Mouse (Mus musculus) heart, embryonic 10.5 days (tissue): ENCODE measurements at regions not wholly inside any gene's neighbourhood (a gene's known extent, or its start where the extent isn't known, plus 50 kb on each side); places are given as distances from the start of the nearest gene placed in this dataset.

Experiments used
- DNase-seq: peaks from one replicate; pipeline ENCODE4 v3.0.0-alpha.2; 2017; ENCODE audit warnings: low spot score
- H3K27ac ChIP-seq: fragments of 300-500 bp; sonication (generic); 2 replicates; pipeline ENCODE4 v1.5.1; 2016; ENCODE audit warnings: mild to moderate bottlenecking
- H3K27me3 ChIP-seq: fragments of 300-500 bp; sonication (generic); 2 replicates; pipeline ENCODE4 v1.6.1; 2016; ENCODE audit warnings: mild to moderate bottlenecking; ENCODE audit not compliant: poor library complexity, insufficient read depth, severe bottlenecking
- H3K36me3 ChIP-seq: fragments of 300-500 bp; sonication (generic); 2 replicates; pipeline ENCODE4 v1.6.1; 2016; ENCODE audit warnings: mild to moderate bottlenecking, moderate library complexity
- H3K4me1 ChIP-seq: fragments of 300-500 bp; sonication (generic); 2 replicates; pipeline ENCODE4 v1.6.1; 2016; ENCODE audit warnings: mild to moderate bottlenecking
- H3K4me3 ChIP-seq: fragments of 300-500 bp; sonication (generic); 2 replicates; pipeline ENCODE4 v1.5.1; 2016; ENCODE audit warnings: mild to moderate bottlenecking, moderate library complexity
- H3K9me3 ChIP-seq: fragments of 300-500 bp; sonication (generic); 2 replicates; pipeline ENCODE4 v1.6.1; 2016; ENCODE audit warnings: mild to moderate bottlenecking, moderate library complexity
- WGBS: fragments of 180-500 bp; shearing (Covaris S2); methylation state at CpG from one replicate; pipeline ENCODE4 v1.1.7; 2016; 5-methylcytosine and 5-hydroxymethylcytosine counted together

DNA sequence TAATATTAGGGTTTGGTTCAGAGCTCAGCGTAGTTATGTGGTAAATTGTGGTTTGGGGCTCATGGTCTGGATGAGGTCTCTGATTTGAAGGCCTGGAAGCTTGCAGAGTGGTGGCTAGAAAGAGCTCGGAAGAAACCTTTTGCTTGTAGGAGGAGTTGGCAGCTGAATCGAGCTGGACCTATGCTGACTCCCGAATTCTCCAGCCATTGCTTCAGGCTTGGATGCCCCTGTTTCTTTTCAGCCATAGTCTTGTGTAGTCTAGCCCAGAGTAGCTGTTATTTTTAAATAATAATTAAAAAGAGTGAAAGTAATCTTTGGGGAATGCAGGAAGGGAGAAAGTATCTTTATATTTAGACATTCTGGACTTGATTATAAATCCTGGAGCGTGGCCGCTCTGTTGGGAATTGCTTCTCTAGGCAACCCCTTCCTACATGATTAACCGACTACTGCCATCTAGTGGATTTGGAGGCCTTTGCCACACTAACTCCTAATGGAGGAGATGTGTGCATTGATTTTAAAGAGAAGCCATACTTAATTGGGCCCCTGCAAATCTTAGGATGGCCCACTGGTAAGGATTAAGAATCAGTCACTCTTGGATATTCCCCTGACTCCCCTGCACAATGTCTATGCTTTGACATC, 172.8 kb downstream of the Rpl10-ps3 start:
- Histone ChIP-seq H3K36me3 (no peaks in the 10 kb centered on the region), H3K4me3 (no peak overlapping the region), H3K27ac (no peak overlapping the region), H3K27me3 (no peaks in the 10 kb centered on the region), H3K9me3 (no peaks in the 10 kb centered on the region), H3K4me1 (no peaks in the 10 kb centered on the region)
- 45% methylated on average over 7 of the region's 7 CpGs for WGBS
- DNase-seq: no peak

- DNase-seq: no peak
- Histone ChIP-seq H3K27me3 (no peaks in the 10 kb centered on the region), H3K9me3 (no peaks in the 10 kb centered on the region), H3K27ac (no peak overlapping the region), H3K36me3 (no peaks in the 10 kb centered on the region), H3K4me1 (no peaks in the 10 kb centered on the region), H3K4me3 (no peak overlapping the region)
- WGBS: 74% methylated on average over 2 of the region's 2 CpGs
Observed at GRCm38 (mm10) chr9:50171164-50171563, 173.6 kb downstream of the Rpl10-ps3 start.

DNA sequence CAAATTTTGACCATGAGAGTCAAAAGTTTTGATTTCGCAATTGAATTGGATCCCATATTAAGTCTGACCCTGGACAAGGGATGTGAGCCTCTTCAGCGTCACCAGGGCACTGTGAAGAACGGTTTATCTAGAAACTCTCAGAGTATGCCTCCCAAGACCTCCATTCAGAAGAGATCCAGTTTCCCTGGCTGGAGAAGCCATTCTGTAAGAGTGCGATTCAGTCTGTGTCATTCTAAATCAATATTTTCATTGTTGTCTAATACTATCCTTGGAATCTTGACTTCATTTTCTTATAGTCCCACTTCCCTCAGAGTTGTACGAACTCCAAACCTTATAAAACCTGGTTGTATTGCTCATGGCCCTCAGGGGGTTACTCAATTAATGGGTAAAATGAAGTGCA, 174.1 kb downstream of the Rpl10-ps3 start:
- H3K4me1 ChIP-seq: no peaks in the 10 kb centered on the region
- no peaks in the 10 kb centered on the region for H3K27me3 ChIP-seq
- no peak for DNase-seq
- no peak overlapping the region for H3K27ac ChIP-seq
- WGBS: 87% methylated on average over 5 of the region's 5 CpGs
- no peak overlapping the region for H3K4me3 ChIP-seq
- H3K9me3 ChIP-seq: no peaks in the 10 kb centered on the region
- no peaks in the 10 kb centered on the region for H3K36me3 ChIP-seq

DNA sequence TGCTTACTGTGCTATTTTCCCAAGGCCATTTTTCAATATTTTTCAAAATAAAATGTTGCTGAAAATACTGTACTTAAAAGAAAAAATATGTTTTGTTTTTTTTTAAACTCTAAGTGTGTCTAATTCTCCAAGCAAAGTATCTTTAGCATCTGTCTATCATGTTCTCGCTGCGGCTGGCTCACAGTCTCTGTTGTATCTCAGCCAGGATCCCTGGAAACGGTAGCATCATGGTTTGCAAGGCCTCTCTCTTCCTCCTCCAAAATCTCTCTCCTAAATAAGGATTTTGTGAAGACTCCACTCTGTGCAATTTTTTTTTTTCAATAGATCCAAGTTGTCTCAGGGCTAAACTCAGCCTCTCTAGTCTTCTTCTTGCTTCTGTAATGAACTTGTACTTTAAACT, 190.2 kb downstream of the Rpl10-ps3 start:
- Histone ChIP-seq H3K4me3 (no peak overlapping the region), H3K27ac (no peak overlapping the region), H3K27me3 (no peaks in the 10 kb centered on the region), H3K9me3 (no peaks in the 10 kb centered on the region), H3K36me3 (no peaks in the 10 kb centered on the region), H3K4me1 (no peaks in the 10 kb centered on the region)
- WGBS: 82% methylated on average over 3 of the region's 3 CpGs
- DNase-seq: no peak

GRCm38 (mm10) chr9:50150091-50150490, 194.7 kb downstream of the Rpl10-ps3 start:
- H3K4me1 ChIP-seq: no peaks in the 10 kb centered on the region
- no peak overlapping the region for H3K4me3 ChIP-seq
- no peak overlapping the region for H3K27ac ChIP-seq
- no peaks in the 10 kb centered on the region for H3K27me3 ChIP-seq
- no peaks in the 10 kb centered on the region for H3K36me3 ChIP-seq
- DNase-seq: no peak
- H3K9me3 ChIP-seq: no peaks in the 10 kb centered on the region

DNA sequence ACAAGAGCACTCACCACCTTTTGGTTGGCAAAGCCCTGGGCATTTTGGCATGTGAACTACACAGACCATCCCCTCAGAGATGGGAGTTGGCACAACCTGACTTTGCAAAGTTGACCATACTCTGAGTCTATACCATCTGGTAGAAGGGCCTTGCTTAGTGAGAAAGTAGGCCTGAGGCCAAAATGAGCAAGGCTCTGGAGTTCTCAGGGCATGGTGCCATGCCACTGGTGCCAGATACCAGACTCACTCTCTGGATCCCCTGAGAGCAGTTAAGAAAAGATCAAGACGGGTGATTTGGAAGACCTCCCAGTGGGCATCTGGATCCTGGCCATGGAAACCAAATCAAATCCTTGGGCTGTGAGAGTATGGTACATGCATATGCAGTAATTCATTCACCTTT, 202.0 kb downstream of the Rpl10-ps3 start:
- H3K36me3 ChIP-seq: no peaks in the 10 kb centered on the region
- H3K4me3 ChIP-seq: no peak overlapping the region
- DNase-seq: no peak
- H3K9me3 ChIP-seq: no peaks in the 10 kb centered on the region
- H3K27me3 ChIP-seq: no peaks in the 10 kb centered on the region
- H3K4me1 ChIP-seq: peaks cover 3% of the 10 kb centered on the region; the same call in 1 of the 2 replicates
- H3K27ac ChIP-seq: no peak overlapping the region
- 79% methylated on average over 1 of the region's 1 CpGs for WGBS

- Histone ChIP-seq H3K27ac (no peak overlapping the region), H3K27me3 (no peaks in the 10 kb centered on the region), H3K4me1 (peaks cover 3% of the 10 kb centered on the region; the same call in 1 of the 2 replicates), H3K9me3 (no peaks in the 10 kb centered on the region), H3K4me3 (no peak overlapping the region), H3K36me3 (no peaks in the 10 kb centered on the region)
- WGBS: 87% methylated on average over 8 of the region's 8 CpGs
- no peak for DNase-seq
Observed at GRCm38 (mm10) chr9:50142091-50142490, 202.7 kb downstream of the Rpl10-ps3 start.

DNA sequence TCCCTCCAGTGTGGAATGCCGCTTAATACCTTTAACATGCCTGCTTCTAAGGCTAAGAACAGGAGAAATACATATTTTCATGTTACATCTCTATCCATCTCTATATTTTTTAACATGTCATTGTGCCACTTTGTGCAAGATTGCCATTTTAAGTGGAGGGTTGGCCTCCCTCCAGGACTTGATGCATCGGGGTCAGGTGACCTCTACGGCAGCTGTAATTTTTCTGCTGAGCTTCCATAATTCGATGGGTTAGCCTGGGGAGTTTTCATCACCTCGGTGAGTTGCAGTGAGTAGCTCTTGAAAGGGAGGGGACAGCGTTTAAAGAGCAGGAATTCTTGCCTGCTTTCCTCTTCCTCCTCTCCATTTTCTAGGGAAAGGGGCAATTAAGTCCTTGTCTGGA, 203.6 kb downstream of the Rpl10-ps3 start:
- WGBS: 53% methylated on average over 6 of the region's 6 CpGs
- H3K27ac ChIP-seq: no peak overlapping the region
- H3K4me3 ChIP-seq: no peak overlapping the region
- H3K36me3 ChIP-seq: no peaks in the 10 kb centered on the region
- no peak for DNase-seq
- H3K4me1 ChIP-seq: peaks cover 3% of the 10 kb centered on the region; the same call in 1 of the 2 replicates
- H3K9me3 ChIP-seq: no peaks in the 10 kb centered on the region
- no peaks in the 10 kb centered on the region for H3K27me3 ChIP-seq

DNA sequence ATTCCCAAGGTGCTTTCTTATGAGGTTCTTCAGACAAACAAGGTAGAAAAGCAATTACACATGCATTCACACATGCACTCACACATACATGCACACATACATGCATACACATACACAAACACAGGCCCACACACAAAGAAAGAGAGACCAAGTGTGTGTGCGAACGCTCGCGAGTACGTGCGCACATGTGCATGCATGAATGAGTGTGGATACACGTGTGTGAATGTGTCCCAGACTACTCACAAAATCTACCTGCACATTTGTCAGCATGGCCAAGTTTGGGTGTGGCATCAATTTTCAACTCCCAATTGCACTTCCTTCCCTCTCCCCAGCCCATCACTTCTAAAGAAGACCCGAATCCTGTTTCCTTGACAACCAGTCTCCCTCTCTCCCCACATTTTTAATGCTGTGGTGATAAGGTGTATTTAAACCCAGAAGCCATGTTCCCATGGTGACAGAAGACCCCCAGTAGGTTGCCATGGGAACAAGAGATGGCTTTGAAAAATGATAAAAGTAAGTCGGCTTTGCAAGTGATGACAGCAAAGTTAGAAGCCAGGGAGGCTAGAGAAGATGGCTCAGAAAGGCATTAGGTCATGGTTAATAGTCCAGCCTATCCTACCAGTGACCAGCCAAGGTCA, 206.3 kb downstream of the Rpl10-ps3 start:
- H3K27me3 ChIP-seq: no peaks in the 10 kb centered on the region
- no peak overlapping the region for H3K4me3 ChIP-seq
- no peaks in the 10 kb centered on the region for H3K36me3 ChIP-seq
- no peaks in the 10 kb centered on the region for H3K9me3 ChIP-seq
- peaks cover 3% of the 10 kb centered on the region; the same call in 1 of the 2 replicates for H3K4me1 ChIP-seq
- DNase-seq: no peak
- H3K27ac ChIP-seq: no peak overlapping the region
- 91% methylated on average over 9 of the region's 9 CpGs for WGBS

- H3K36me3 ChIP-seq: no peaks in the 10 kb centered on the region
- 46% methylated on average over 1 of the region's 1 CpGs for WGBS
Observed at GRCm38 (mm10) chr9:50136636-50136985, 208.2 kb downstream of the Rpl10-ps3 start.

DNA sequence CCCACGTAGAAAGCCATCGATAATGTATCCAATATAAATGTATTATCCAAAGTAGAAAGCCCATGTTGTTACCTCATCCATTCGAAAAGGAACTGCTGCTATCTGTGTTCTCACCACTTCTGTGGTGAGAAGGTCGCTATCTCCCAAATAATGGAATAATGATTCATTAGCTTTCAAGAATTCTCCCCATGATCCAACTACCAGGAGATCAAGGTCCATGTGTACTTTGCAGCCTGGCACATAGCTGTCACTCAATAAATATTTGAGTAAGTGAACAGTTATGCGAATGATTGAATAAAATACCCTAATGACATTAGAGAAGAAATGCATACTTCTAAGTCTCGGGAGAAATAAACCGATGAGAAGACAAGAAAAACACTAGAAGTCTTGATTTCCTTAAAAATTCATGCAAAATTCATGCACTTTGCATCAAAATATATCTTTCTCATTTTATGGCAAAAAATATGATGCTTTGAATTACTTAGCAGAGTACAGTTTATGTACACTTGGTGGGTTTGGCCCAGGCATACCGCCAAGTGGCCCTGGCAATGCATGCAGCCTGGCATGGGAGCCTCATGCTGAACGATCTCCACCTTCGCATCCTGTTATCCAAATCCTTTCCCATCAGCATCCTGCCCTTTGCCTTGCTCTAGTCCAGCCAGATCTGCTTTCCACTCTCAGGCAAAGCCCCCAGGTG, 208.7 kb downstream of the Rpl10-ps3 start:
- H3K4me1 ChIP-seq: peaks cover 3% of the 10 kb centered on the region; the same call in 1 of the 2 replicates
- H3K27ac ChIP-seq: no peak overlapping the region
- WGBS: 83% methylated on average over 10 of the region's 10 CpGs

More at GRCm38 (mm10) chr9:50136636-50136985, 208.2 kb downstream of the Rpl10-ps3 start:
- H3K27ac ChIP-seq: no peak overlapping the region
- peaks cover 3% of the 10 kb centered on the region; the same call in 1 of the 2 replicates for H3K4me1 ChIP-seq
- H3K27me3 ChIP-seq: no peaks in the 10 kb centered on the region
- H3K9me3 ChIP-seq: no peaks in the 10 kb centered on the region
- no peak for DNase-seq
- H3K4me3 ChIP-seq: no peak overlapping the region

GRCm38 (mm10) chr9:50124241-50124640, 220.5 kb downstream of the Rpl10-ps3 start:
- H3K4me3 ChIP-seq: no peak overlapping the region
- H3K27ac ChIP-seq: no peak overlapping the region
- 54% methylated on average over 4 of the region's 4 CpGs for WGBS
- no peaks in the 10 kb centered on the region for H3K36me3 ChIP-seq
- no peaks in the 10 kb centered on the region for H3K27me3 ChIP-seq
- DNase-seq: peak; percentile 47
- H3K4me1 ChIP-seq: 0 out of 2 replicates have a peak, but pooled peaks cover 2% of the 10 kb centered on the region
- no peaks in the 10 kb centered on the region for H3K9me3 ChIP-seq

More for the DNA sequence above, 208.7 kb downstream of the Rpl10-ps3 start:
- H3K27me3 ChIP-seq: no peaks in the 10 kb centered on the region
- DNase-seq: no peak
- H3K36me3 ChIP-seq: no peaks in the 10 kb centered on the region
- H3K9me3 ChIP-seq: no peaks in the 10 kb centered on the region
- no peak overlapping the region for H3K4me3 ChIP-seq
